Mouse (Mus musculus) liver, adult 2 months (tissue): ENCODE results near the gene Podxl2. TPM values are rescaled to one million over a fixed set of nuclear protein-coding genes. Genes with fewer than 3 reads are reported as not detected.

Experiments used
- DNase-seq: peaks from one replicate; pipeline ENCODE4 v3.0.0-alpha.2; 2011; ENCODE audit warnings: low read depth, low spot score; ENCODE audit errors: extremely low read depth
- H3K27ac ChIP-seq: fragments of 200-500 bp; replicated peaks from 2 replicates; pipeline ENCODE4 v1.5.1; 2012; ENCODE audit warnings: low read depth, mild to moderate bottlenecking, control low read depth, inconsistent platforms, low read length; ENCODE audit not compliant: insufficient read depth
- H3K27me3 ChIP-seq: fragments of 200-500 bp; 2 replicates; pipeline ENCODE4 v1.6.1; 2012; ENCODE audit warnings: mild to moderate bottlenecking, moderate library complexity, low read length, inconsistent platforms; ENCODE audit not compliant: control insufficient read depth, insufficient read depth
- H3K36me3 ChIP-seq: fragments of 200-500 bp; 2 replicates; pipeline ENCODE4 v1.6.1; 2012; ENCODE audit warnings: low read length, inconsistent platforms; ENCODE audit not compliant: control insufficient read depth, insufficient read depth
- H3K4me1 ChIP-seq: fragments of 200-500 bp; 2 replicates; pipeline ENCODE4 v1.6.1; 2011; ENCODE audit warnings: low read length; ENCODE audit not compliant: control insufficient read depth, insufficient read depth
- H3K4me3 ChIP-seq: fragments of 200-500 bp; 2 replicates; pipeline ENCODE4 v1.5.1; 2011; ENCODE audit warnings: low read depth, mild to moderate bottlenecking, control low read depth, low read length, moderate library complexity; ENCODE audit not compliant: insufficient read depth
- H3K79me2 ChIP-seq: fragments of 200-500 bp; 2 replicates; pipeline ENCODE4 v1.6.1; 2012; ENCODE audit warnings: inconsistent platforms, mild to moderate bottlenecking, low read length, moderate library complexity; ENCODE audit not compliant: control insufficient read depth, insufficient read depth
- H3K9ac ChIP-seq: fragments of 200-500 bp; 2 replicates; pipeline ENCODE4 v1.6.1; 2012; ENCODE audit warnings: low read depth, mild to moderate bottlenecking, control low read depth, inconsistent platforms, low read length
- CTCF ChIP-seq: fragments of 200-500 bp; IDR thresholded peaks from 2 replicates; pipeline ENCODE4 v1.5.1; 2011; ENCODE audit warnings: low read depth, low read length, control low read depth
- POLR2A ChIP-seq: fragments of 200-500 bp; IDR thresholded peaks from 2 replicates; pipeline ENCODE4 v1.6.1; 2011; ENCODE audit warnings: low read length, control low read depth; ENCODE audit not compliant: insufficient read depth; ENCODE audit errors: extremely low read depth
- WGBS: fragments of 180-500 bp; shearing (Covaris S2); methylation state at CpG from one replicate; pipeline ENCODE4 v1.1.7; 2018; 5-methylcytosine and 5-hydroxymethylcytosine counted together
- polyA plus RNA-seq: library from polyadenylated mRNA; depleted of rRNA; stranded (reverse); fragments of >200 nt; gene quantifications from 2 replicates; pipeline ENCODE4 v1.2.3, GENCODE M21; 2012; rRNA removed
- total RNA-seq: library from RNA; depleted of rRNA; stranded (reverse); fragments of >200 nt; gene quantifications from 2 replicates; pipeline ENCODE4 v1.2.3, GENCODE M21; 2014; rRNA removed

Podxl2 gene
- 0.46 and 0.60 TPM in 2 replicates for total RNA-seq
- polyA plus RNA-seq = 0.89 and 2.0 TPM in 2 replicates

DNA sequence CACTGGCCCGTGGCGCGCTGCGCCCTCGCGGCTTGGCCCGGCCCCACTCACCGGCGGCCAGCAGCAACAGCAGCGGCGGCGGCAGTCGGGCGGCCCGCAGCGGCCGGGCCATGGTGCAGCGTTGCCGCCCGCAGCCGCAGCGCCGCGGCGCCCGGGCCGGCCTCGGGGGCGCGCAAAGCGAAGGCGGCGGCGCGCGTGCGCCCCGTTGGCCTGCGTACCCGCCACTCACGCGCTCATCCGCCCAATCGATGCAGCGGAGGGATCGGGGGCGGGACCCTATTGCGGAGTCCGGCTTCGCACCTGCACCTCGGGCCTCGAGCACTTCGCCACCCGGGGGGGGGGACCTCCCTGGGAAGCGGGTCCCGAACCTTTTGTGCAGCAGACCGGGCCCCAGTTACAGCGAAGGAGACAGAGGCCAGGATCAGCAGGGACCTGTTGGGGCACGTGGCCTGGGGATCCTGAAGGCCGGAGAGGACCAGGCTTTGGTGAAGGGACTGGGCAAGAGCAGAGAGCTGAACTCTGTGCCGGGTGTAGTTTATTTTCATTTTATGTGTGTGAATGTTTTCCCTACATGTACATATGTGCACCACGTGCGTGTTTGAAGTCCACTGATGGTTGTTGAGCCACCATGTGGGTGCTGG, at the start of gene Podxl2:
TSS of gene Podxl2 (minus strand) at position 177 of the 641 bp plus-strand sequence.
- no peak within 1 kb of the TSS for H3K27ac ChIP-seq
- no peaks in the 10 kb centered on the region for H3K36me3 ChIP-seq
- no peak for TF ChIP-seq CTCF
- TF ChIP-seq POLR2A = no peak
- peaks cover 14% of the 10 kb centered on the region for H3K27me3 ChIP-seq
- WGBS = 9% methylated on average over 63 of the region's 63 CpGs
- DNase-seq = no peak
- no peaks in the 10 kb centered on the region for H3K79me2 ChIP-seq
- peak within 1 kb of the TSS; percentile 40 for H3K4me3 ChIP-seq
- H3K9ac ChIP-seq = peak within 1 kb of the TSS; percentile 41; the same call in 1 of the 2 replicates
- H3K4me1 ChIP-seq = peaks cover 3% of the 10 kb centered on the region; the same call in 1 of the 2 replicates

DNA sequence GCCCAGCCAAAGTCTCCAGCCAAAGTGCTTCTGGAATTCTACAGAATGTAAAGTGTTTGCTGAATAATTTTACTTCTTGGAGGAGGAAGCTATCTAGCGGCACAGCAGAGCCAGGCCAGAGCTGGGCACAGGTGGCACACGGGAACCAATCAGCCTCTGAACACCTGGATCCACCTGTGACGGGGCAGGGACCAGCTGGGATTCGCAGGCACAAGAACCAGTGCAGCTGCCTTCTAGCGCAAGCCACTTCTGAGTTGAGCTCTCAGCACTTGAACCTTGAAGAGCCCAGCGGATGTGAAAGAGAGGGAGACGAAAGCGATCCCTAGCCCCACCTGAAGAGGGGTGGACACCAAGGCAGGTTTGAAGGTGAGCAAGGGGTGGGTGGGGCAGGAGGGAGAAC, 44.0 kb upstream of the Podxl2 start:
- no peak for DNase-seq
- Histone ChIP-seq H3K27me3 (no peaks in the 10 kb centered on the region), H3K79me2 (no peaks in the 10 kb centered on the region), H3K4me1 (no peaks in the 10 kb centered on the region), H3K9ac (no peak overlapping the region), H3K36me3 (no peaks in the 10 kb centered on the region), H3K27ac (no peak overlapping the region), H3K4me3 (no peak overlapping the region)
- TF ChIP-seq POLR2A = no peak
- TF ChIP-seq CTCF = no peak
- WGBS = 92% methylated on average over 8 of the region's 8 CpGs

DNA sequence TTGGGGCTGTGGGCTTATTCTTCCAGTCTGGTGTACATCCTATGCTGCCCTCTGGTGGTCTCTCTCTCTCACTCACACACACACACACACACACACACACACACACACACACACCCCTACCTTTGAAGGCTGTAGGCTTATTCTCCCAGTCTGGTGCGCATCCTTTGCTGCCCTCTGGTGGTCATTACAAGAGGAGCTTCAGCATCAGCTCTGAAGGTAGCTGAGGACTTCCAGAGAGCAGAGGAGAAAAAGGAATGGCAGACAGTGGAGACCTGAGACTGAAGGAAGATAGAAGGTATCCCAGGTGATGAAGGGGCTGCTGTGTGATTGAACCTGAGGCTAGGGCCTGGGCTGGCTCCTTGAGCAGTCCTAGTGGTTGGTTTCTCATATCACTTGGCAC, 41.3 kb upstream of the Podxl2 start:
- no peak overlapping the region for H3K9ac ChIP-seq
- TF ChIP-seq POLR2A = no peak
- peak; percentile 75 for TF ChIP-seq CTCF

DNA sequence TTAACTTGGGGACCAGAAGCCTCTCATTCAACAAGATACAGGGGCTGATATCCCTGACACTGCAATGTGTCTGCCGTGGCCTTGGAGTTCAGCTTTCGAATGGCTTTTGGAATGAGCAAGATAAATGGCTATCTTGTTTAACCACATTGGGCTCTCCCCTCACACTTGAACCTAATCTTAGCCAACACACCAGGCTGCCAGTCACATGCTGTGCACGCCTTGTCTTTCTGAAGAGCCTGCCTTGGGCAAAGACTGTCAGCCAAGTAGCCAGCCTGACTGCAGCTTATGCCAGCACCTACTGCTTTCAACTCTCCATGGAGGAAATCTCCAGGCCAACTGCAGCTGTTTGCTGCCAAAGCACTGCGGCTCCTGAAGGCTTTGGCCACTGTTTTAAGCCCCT, 40.7 kb upstream of the Podxl2 start:
- Histone ChIP-seq H3K36me3 (no peaks in the 10 kb centered on the region), H3K79me2 (no peaks in the 10 kb centered on the region), H3K9ac (no peak overlapping the region), H3K27me3 (no peaks in the 10 kb centered on the region), H3K4me3 (no peak overlapping the region), H3K4me1 (no peaks in the 10 kb centered on the region), H3K27ac (no peak overlapping the region)
- no peak for TF ChIP-seq CTCF
- DNase-seq = no peak
- WGBS = 83% methylated on average over 4 of the region's 4 CpGs

More for the DNA sequence above, 41.3 kb upstream of the Podxl2 start:
- H3K4me1 ChIP-seq = no peaks in the 10 kb centered on the region
- no peaks in the 10 kb centered on the region for H3K36me3 ChIP-seq
- WGBS = 75% methylated on average over 1 of the region's 1 CpGs
- H3K27ac ChIP-seq = no peak overlapping the region
- H3K4me3 ChIP-seq = no peak overlapping the region
- no peaks in the 10 kb centered on the region for H3K27me3 ChIP-seq
- no peaks in the 10 kb centered on the region for H3K79me2 ChIP-seq
- peak; percentile 32 for DNase-seq

DNA sequence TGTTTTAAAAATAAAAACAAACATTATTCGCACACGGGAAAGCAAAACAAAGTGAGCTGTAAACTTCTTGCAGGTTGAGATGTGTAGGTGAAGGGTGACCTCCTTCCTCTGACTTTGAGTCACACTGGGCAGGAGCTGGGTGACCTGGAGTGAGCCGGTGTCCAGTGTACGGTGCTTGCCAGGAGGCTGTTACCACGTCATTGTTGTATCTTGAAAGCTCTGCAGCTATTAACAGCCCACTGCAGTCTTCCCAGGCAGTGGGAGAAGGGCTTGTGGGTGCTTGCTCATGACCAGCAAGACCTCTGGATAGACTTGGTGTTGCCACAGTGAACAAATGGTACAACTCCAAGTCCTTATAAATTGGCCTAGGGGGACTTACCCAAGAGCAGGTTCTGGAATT, 40.0 kb upstream of the Podxl2 start:
- WGBS = 71% methylated on average over 5 of the region's 5 CpGs
- H3K27ac ChIP-seq = no peak overlapping the region
- H3K4me1 ChIP-seq = no peaks in the 10 kb centered on the region
- no peaks in the 10 kb centered on the region for H3K36me3 ChIP-seq
- no peaks in the 10 kb centered on the region for H3K27me3 ChIP-seq
- no peaks in the 10 kb centered on the region for H3K79me2 ChIP-seq
- H3K4me3 ChIP-seq = no peak overlapping the region
- TF ChIP-seq POLR2A (no peak), CTCF (no peak)
- no peak overlapping the region for H3K9ac ChIP-seq
- no peak for DNase-seq

DNA sequence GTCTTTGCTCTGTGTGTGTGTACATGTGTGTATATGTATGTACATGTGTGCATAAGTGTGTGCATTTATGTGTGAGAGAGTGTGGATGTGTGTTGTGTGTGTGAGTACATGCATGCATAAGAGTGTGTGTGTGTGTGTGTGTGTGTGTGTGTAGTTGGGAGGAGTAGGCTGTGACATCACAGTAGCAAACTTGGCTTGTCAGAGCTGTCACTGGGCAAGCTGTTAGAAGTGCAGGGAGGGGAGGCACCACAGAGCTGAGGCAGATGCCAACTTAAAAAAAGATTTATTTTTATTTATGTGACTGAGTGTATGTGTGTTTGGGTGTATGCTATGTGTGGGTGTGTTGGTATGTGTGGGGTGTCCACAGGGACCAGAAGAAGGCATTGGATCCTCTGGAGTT, 38.6 kb upstream of the Podxl2 start:
- Histone ChIP-seq H3K4me1 (no peaks in the 10 kb centered on the region), H3K9ac (no peak overlapping the region), H3K4me3 (no peak overlapping the region), H3K27me3 (no peaks in the 10 kb centered on the region), H3K79me2 (no peaks in the 10 kb centered on the region), H3K36me3 (no peaks in the 10 kb centered on the region), H3K27ac (no peak overlapping the region)
- no peak for DNase-seq
- no peak for TF ChIP-seq POLR2A
